Mouse (Mus musculus) c-Kit-positive CD71-positive TER-119-positive erythroid progenitor cells, embryonic 14.5 days (primary cell): ENCODE measurements around the gene Siglecg.
"Not testable (repeated sequence)": the region's sequence is repeated elsewhere in the genome, so short reads cannot be mapped to it uniquely, and the experiment has no call there.

Experiments used
- DNase-seq: peaks from one replicate; pipeline ENCODE4 v3.0.0-alpha.2; 2013; ENCODE audit warnings: low spot score

Siglecg gene

DNA sequence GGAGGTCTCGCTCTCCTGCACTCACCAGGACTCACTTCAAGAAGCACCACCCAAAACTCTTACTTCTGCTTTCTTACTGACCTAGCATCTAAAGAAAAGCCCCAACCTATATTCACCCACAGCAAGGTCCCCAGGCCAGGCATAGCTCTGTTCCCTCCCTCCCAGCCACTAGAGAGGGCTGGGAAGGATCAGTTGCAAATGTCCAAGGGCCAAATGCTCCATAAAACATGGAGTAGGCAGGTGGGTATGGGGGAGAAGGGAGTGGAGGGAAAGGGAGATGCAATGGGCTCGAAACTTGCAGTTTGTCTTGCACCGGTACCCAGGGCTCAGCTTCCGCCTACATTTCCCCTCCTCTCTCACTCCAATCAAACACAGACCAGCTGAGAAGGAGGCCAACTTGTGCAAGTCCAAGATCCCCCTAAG lies at the start of gene Siglecg:
TSS of gene Siglecg (plus strand) at position 74 of the 423 bp plus-strand sequence.
- DNase-seq: no peak

DNA sequence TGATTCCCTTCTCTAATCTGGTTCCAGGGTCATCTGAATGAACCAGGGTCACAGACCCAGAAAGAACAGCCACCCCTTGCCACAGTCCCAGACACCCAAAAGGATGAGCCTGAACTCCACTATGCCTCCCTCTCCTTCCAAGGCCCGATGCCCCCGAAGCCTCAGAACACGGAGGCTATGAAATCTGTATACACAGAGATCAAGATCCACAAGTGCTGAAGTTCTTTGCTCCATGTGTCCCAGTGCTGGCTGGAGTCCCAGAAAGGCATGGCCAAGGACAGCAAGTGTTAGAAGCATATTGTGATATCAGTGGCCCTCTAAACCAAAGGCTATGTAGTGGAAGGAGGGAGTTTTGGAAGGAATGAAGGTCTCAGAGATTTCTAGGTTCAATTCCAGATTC lies 49.4 kb upstream of the Siglecg start:
- no peak for DNase-seq

DNA sequence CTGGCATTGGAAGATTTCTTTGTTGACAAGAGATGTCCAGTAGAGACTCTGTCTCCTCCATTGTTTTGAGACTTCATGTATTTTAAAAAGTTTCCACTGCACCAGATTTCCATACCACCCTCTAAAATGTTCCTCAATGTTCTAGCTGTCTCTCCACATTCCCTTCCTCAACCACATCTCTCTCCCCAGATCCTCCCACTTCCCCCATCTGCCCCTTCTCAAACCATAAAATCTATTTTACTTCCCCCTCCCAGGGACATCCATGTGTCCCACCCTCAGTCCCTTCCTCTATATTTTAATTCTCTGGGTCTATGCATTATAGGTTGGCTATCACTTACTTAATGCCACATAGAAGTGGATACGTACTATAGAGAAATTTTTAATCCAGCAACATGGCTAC lies 46.6 kb upstream of the Siglecg start:
- no peak for DNase-seq

DNA sequence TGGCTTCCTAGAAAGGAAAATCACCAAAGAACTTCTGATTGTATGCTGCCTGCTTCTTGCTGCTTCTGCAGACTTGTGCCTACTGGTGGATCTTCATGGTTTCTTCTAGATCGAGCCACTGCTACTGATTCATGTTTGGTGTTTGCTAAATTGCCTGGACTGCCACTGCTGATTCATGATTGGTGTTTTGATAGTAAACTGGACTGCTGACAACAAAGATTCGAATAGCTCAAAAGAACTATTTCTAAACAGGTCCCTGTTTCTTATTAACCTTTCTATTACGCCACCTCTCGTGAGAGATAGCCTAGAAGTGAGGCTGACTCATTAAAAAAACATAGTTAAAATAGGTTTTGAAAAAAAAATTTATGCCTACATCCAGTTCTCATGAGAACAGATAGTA lies 46.0 kb upstream of the Siglecg start:
- no peak for DNase-seq

DNA sequence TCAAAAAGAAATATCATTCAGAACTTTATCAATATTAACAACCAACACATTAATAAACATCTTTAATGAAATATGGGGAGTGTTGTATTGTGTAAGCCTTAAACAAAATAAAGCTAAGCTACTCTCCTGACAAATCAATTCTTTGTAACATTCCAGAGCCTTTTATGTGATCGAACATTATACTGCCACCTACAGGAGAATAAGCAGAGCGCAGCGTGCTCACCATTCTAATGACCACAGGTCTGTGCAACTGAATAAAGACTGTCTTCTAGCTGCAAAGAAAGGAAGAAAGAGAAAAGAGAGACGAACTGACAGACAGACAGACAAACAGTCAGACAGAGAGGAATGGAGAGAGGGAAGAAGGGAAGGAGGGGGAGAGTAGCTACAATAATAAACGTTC lies 29.8 kb upstream of the Siglecg start:
- DNase-seq: peak; percentile 24

DNA sequence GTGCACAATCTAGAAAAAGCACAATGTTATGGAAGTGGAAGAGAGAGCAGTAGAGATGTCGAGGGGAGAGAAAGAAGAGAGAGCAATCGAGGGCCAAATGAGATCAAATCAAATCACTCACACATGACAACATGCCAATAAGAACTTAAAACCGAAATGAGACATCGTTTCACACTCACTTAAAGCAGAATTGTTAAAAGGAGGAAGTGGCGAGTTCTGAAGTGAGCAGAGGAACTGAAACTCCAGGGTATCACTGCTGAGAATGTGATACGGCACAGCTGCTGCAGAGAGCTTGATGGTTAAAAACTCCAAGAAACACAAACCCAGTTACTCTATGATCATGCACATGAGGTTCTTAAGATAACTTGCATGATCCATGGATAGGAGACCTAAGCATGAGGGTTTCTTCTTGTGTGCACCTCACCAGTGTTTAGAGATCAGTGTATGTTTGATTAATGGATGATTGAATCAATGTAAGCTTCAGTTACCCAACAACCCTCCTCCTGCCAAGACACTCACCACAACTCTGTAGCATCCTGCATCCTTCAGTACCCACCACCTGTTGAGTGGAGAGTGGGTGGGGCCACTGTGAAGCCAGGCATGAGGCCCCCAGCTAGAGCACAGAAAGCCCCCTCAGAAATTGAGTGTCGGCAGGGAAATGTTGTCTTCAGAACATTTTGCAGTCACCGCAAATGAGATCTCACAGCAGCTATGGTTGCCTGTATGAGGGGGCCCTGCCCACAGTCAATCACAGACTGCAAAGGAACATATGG lies 15.5 kb upstream of the Siglecg start:
- DNase-seq: no peak

DNA sequence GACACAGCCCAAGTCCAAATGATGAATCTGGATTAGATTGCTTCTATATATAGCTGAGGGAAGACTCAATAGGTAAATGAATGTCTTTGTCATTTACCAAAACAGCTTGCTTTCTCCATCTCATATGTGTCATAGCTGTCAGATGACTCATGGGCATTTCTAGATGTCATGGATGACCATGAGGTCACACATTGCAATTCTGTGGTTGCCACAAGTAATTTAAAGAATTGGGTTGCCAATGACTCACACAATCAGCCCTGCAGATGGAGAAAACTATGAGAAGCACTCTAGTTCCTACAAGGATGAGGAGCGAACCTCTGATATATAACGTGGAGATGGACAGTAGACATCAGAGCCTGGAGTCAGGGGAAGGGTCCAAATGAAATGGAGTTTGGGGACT lies 8.5 kb upstream of the Siglecg start:
- DNase-seq: no peak

DNA sequence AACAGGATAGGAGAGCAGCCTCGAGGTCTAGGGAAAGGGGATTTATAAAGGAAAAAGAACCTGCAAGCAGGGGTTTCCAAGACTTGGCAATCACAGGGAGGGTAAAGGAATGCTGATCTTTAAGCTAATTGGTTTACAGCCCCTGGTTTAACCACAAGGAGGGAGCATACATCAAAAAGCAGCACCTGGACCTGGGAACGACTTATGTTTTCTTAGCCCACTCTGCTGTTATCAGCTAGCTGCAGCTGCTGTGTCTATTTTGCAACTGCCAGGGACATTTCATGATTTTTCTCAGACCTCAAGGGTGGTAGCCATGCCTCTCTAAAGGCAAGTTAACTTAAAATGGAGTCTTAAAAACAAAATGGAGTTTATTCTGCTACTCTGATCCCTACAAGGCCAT lies 5.3 kb upstream of the Siglecg start:
- no peak for DNase-seq

DNA sequence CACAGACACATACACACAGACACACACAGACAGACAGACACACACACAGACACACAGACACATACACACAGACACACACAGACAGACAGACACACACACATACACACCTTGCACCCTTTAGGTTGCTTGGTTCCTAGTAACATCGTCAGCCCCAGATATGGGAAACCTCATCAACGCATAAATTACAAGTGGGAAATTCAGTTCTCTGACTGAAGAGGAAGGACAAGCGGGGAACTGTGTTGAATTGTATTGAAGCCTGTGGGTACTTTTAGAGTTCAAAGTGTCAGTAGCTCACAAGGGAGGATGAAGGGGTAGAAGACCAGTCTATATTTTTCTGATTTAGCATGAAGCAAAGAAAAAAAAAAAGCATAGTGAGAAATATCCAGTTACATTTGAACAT lies 431 bp upstream of the Siglecg start:
- no peak for DNase-seq

DNA sequence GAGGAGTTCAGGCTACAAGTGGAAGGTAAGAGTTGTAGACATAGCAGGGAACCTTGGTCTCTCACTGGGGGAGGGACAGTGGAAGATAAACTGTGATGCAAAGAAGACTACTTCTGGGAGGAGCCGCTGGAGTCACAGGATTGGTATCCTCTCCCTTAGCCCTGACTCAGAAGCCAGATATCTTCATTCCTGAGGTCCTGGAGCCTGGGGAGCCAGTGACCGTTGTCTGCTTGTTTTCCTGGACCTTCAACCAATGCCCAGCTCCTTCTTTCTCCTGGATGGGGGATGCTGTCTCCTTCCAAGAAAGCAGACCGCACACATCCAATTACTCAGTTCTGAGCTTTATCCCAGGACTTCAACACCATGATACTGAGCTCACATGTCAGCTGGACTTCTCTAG lies 1.1 kb downstream of the Siglecg start:
- no peak for DNase-seq

DNA sequence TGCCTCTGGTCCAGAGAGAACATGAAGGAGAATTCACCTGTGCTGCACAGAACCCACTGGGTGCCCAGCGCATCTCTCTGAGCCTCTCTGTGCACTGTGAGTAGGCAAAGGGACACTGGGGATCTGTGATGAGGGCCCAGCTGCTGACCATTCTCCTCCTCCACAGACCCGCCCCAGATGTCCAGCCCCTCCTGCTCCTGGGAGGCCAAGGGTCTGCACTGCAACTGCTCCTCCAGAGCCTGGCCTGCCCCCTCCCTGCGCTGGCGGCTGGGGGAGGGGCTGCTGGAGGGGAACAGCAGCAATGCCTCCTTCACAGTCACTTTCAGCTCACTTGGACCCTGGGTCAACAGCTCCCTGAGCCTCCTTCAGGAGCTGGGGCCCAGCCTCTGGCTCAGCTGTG lies 3.7 kb downstream of the Siglecg start:
- not testable (repeated sequence) for DNase-seq

DNA sequence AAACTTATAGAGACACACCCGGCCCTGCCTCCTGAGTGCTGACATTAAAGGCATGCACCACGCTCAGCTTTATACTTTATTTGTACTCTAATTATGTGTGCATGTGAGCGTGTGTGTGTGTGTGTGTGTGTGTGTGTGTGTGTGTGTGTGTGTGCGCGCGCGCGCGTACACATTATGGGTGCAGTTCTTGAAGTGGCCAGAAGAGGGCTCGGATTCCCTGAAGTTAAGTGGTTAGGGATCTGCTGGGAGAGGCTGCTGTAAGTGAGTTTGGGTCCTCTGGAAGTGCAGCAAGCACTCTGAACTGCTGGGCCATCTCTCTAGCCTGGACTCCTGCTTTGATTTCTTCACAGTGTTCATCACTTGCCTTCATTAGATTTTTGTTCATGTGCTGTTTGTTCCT lies 9.3 kb downstream of the Siglecg start:
- DNase-seq: no peak

DNA sequence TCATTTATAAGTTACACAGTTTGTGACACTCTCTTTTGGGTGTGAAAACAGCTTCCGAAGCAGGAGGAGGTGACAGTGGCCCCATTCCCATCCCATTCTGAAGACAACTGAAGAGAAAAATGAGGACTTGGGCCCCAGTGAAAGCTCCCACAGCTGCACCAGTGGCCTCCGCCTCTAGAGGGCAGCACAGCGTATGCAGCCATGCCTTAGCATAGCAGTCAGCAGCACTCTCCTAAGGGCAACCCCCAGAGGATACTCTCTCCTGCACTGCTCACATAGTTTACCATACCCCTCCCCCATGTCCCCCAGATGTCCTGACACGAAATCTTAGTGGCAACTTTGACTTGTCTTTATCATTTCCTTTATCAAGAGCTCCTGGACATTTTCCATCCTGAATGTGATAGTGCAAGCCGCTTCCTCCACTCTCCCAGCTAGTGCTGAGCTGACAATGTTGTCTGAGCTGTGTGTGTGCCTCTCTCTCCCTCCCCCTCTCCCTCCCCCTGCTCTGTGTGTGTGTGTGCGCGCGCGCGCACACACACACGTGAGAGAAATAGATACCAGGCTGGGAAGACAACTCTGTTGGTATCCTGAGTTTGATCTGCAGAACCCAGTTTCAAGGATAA lies 15.1 kb downstream of the Siglecg start:
- DNase-seq: peak; percentile 57

DNA sequence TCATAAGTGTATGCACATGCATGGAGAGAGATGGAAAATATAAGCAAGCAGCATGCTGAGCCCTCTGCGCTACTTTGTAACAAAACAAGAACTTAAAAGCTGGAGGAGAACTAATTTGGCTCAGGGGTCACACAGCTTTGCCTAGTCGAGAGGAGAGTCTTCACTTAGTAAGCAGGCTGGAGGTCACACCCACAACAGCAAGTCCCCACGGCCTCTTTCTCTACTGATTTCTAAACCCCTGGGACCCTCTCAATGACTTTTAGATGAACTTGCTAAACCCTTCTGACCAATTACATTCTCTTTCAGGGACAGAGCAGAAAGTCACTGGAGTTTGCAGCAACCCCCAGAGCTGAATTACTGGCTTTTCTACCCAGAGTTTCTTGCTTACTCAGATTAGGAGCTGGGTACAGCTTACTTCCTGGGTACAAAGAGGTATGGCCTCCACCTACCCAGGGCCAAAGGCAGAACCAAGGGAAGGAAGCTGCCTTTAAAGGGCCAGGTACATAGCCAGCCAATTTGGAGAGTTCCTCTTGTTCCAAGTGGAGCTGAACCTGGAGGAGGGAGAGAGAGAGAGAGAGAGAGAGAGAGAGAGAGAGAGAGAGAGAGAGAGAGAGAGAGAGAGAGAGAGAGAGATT lies 16.1 kb downstream of the Siglecg start:
- no peak for DNase-seq

DNA sequence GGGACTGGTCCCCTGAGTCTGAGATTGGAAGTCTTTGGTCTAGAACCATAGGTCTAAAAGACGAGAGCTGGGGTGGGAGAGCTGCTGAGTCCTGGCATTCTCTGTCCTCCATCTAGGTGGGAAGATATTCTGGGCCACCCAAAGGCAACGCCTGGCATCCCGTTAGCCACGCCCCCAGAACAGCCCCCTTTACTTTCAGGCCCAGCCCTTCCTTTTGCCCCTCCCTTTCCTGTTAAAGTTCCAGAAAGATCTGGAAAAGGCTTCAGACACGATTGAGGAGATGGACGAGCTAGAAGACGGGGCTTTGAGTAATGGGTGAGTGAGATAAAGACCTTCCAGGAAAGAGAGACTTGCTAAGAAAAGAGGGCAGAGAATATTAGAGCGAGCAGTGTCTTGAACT lies 19.4 kb downstream of the Siglecg start, which contains the start of gene Lim2:
TSS of gene Lim2 (plus strand) at position 265 of the 400 bp plus-strand sequence.
- DNase-seq: no peak

DNA sequence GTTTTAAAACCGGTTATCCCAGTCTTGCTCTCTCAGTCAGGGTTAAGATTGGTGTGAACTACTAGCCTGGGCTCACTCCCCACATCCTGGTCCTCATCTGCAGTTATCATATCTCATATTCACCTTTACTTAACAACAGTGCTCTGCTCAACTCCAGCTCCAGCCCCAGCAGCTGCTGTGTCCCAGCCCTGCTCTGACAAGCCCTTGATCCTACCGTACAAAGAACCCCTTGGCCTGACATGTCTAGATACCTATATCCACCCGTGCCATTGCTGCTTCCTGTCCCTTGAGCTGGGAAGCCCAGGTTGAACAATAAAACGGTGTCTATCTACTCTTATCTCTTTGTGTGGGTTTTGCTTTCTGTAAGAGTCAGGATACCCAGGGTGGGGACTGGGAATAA lies 21.5 kb downstream of the Siglecg start:
- DNase-seq: no peak

DNA sequence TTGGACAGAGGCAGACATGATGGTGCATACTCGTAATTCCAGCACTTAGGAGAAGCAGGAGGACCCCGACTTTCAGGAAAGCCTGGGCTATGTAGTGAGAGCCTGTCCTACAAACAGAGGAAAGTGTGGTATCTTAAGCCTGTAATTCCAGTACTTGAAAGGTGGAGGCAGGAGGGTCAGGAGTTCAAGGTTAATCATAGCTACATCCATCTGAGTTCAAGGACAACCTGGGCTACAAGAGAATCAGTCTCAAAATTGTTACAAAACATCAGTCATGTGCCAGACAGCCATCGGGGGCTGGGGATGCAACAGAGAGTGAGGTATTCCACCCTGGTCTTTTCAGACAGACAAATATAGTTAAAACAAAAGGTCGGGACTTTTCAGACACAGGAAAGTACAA lies 24.9 kb downstream of the Siglecg start:
- DNase-seq: no peak

DNA sequence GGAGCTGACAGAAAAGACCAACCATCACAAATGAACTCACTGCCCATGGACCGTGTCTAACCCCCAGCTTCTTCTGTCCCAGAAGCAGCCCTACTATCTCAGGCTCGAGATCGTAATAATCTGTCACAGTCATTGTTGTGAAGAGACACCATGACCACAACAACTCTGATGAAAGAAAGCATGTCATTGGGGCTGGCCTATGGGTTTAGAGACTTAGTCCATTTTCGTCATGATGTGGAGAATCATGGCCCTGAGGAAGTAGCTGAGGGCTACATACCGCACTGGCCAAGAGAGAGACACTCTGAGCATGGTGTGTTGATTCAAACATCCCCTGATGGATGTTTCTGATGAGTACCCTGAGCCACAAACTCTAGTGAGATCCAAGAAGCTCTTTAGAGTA lies 26.7 kb downstream of the Siglecg start:
- no peak for DNase-seq

DNA sequence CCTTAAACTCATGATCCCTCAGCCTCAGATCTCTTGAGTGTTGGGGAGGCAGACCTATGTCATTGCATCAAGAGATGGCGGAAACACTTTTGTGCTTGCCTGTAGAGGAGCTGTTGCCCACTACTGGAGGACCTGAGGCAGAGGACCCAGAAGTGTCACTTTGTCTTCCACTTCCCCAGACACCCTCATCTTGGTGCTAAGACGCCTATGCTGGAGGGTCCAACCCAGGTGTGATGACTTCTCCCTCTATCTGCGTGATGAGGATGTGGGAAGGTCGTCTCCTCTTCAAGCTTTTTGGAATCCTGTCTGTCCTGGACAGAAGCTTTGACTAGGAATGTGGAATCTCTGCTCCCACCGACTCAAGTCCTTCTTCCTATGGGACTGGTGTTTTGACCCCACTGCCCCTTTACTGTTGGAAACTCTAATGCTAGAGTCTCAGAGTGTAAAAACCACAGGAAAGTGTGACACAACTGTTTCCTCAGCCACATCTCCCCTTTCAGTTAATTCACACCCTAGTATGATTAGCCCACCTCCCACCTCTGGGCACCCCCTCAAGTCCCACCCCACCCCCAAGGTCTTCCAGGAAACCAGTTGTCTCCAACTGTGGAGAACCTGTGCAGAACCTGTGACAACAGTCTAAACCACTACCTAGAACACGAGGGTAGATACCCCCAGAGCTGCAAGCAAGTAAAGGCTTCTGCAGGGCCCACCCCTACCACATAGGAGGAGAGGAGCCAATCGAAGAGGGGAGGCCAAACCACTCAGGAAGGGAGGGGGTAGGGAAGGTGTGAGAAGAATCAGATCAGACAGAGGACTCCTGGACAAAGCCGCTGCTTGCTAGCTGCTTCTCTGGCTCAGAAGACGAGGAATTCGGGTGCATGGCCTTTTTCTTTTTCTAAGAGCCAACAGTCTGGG lies 28.6 kb downstream of the Siglecg start, which contains the start of gene Nkg7:
TSS of gene Nkg7 (plus strand) at position 733 of the 915 bp plus-strand sequence.
- DNase-seq: no peak

DNA sequence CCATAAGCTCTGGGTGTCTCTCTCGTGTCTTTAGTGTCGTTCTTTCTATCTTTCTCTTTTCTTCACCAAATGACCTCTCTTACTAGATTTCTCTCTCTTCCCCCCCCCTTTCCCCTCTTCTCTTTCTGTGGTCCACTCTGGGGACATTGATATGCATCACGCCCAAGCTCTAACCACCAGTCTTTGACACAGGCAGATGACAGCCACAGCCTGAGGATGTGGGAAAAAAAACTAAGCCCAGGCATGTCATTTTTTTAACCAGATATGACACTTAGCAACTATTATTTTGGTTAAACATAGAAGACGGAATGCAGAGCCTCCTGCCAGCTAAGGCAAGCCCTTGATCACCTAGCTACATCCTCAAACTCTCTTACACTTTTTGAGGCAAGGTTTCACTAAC lies 30.6 kb downstream of the Siglecg start:
- DNase-seq: no peak

DNA sequence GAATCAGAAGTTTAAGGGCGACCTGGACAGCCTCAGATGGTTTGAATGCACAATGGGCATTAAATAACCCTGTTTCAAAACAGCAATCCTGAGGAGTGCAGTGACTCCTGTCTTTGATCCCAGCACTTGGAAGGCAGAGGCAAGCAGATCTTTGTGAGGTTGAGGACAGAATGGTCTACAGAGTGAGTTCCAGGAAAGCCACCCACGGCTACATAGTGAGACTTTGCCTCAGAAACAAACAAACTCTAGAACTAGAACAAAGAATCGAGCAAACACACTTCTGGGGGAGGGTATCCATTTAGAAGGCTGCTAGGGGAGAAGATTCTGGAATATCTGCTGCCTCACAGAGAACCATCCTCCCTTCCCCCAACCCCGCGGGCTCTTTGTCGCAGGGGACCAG lies 32.5 kb downstream of the Siglecg start, which contains the start of gene Cldnd2:
TSS of gene Cldnd2 (plus strand) at position 301 of the 400 bp plus-strand sequence.
- DNase-seq: no peak

DNA sequence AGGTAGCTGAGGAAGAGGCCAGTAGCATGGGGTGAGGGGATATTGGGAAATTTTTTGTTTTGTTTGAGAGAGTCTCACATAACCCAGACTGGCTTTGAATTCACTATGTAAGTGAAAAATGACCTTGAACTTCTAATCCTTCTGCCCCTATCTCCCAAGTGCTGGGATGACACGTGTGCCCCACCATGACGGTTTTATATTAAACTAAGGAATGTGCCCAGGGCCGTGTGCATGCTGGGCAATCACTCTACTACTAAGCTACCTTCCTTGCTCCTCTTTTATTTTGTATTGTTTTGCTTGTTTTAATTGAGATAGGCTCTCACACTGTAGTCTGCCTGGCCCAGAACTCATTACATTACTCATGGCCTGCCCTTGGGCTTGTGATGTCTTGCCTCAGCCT lies 33.1 kb downstream of the Siglecg start:
- DNase-seq: no peak
